Mouse (Mus musculus) limb, embryonic 15.5 days (tissue): ENCODE data around the gene Gucy2d. TPM values are rescaled to one million over a fixed set of nuclear protein-coding genes. Genes with fewer than 3 reads are reported as not detected.
A peak's percentile ranks its signal among the peaks of the same experiment; 100 is the strongest.

Source experiments
- ATAC-seq: fragments of 200-750 bp; cut with Nextera tagmentation; 2 replicates; pipeline ENCODE4 v1.8.0; 2017; ENCODE audit warnings: low read depth, moderate TSS enrichment; ENCODE audit not compliant: insufficient number of reproducible peaks, low FRiP score, low TSS enrichment
- H3K27ac ChIP-seq: fragments of 300-500 bp; sonication (generic); 2 replicates; pipeline ENCODE4 v1.5.1; 2015; ENCODE audit warnings: moderate library complexity, mild to moderate bottlenecking, inconsistent platforms
- H3K27me3 ChIP-seq: fragments of 300-500 bp; sonication (generic); 2 replicates; pipeline ENCODE4 v1.6.1; 2015; ENCODE audit warnings: inconsistent platforms
- H3K36me3 ChIP-seq: fragments of 300-500 bp; sonication (generic); 2 replicates; pipeline ENCODE4 v1.6.1; 2015; ENCODE audit warnings: inconsistent platforms
- H3K4me1 ChIP-seq: fragments of 300-500 bp; sonication (generic); 2 replicates; pipeline ENCODE4 v1.6.1; 2015; ENCODE audit warnings: inconsistent platforms
- H3K4me2 ChIP-seq: fragments of 300-500 bp; sonication (generic); 2 replicates; pipeline ENCODE4 v1.6.1; 2015; ENCODE audit warnings: mild to moderate bottlenecking, inconsistent platforms
- H3K4me3 ChIP-seq: fragments of 300-500 bp; sonication (generic); 2 replicates; pipeline ENCODE4 v1.5.1; 2015; ENCODE audit warnings: mild to moderate bottlenecking, inconsistent platforms
- H3K9ac ChIP-seq: fragments of 300-500 bp; sonication (generic); 2 replicates; pipeline ENCODE4 v1.6.1; 2015; ENCODE audit warnings: inconsistent platforms
- H3K9me3 ChIP-seq: fragments of 300-500 bp; sonication (generic); 2 replicates; pipeline ENCODE4 v1.6.1; 2016; ENCODE audit warnings: inconsistent platforms
- WGBS: fragments of 180-500 bp; shearing (Covaris S2); methylation state at CpG from one replicate; pipeline ENCODE4 v1.1.7; 2015; 5-methylcytosine and 5-hydroxymethylcytosine counted together
- polyA plus RNA-seq: library from polyadenylated mRNA; unstranded; fragments of >200 nt; fragmentation: Nextera tagmentation; extraction: Ambion mirVana; gene quantifications from 2 replicates; pipeline ENCODE4 v1.2.1, GENCODE M21; 2015

Gene Gucy2d
- polyA plus RNA-seq = not detected in 2 replicates

GRCm38 (mm10) chr7:98439956-98440466 lies at the start of gene Gucy2d:
Gucy2d (plus strand) TSS chr7:98440416.
- Histone ChIP-seq H3K9ac (no peak within 1 kb of the TSS), H3K36me3 (no peaks in the 10 kb centered on the region), H3K9me3 (no peaks in the 10 kb centered on the region), H3K4me2 (no peak within 1 kb of the TSS), H3K4me1 (no peaks in the 10 kb centered on the region), H3K4me3 (no peak within 1 kb of the TSS), H3K27ac (no peak within 1 kb of the TSS), H3K27me3 (no peaks in the 10 kb centered on the region)
- WGBS = 50% methylated on average over 10 of the region's 10 CpGs
- ATAC-seq = no peak

- no peaks in the 10 kb centered on the region for H3K27me3 ChIP-seq
- WGBS = 73% methylated on average over 2 of the region's 2 CpGs
- H3K4me2 ChIP-seq = no peak overlapping the region
- H3K4me1 ChIP-seq = peaks cover 36% of the 10 kb centered on the region
- H3K36me3 ChIP-seq = no peaks in the 10 kb centered on the region
- ATAC-seq = no peak
- H3K27ac ChIP-seq = no peak overlapping the region
- H3K9me3 ChIP-seq = no peaks in the 10 kb centered on the region
- H3K4me3 ChIP-seq = no peak overlapping the region
- H3K9ac ChIP-seq = no peak overlapping the region
These were observed 49.7 kb upstream of the Gucy2d start for GRCm38 (mm10) chr7:98390486-98390885.

- peak; percentile 46; the same call in 1 of the 2 replicates for ATAC-seq
- Histone ChIP-seq H3K27ac (peak overlapping the region; percentile 79), H3K9me3 (no peaks in the 10 kb centered on the region), H3K27me3 (no peaks in the 10 kb centered on the region), H3K4me2 (0 out of 2 replicates have a peak overlapping the region, but pooled peaks have one; percentile 7), H3K4me1 (peaks cover 36% of the 10 kb centered on the region), H3K36me3 (no peaks in the 10 kb centered on the region), H3K4me3 (no peak overlapping the region), H3K9ac (no peak overlapping the region)
- 47% methylated on average over 7 of the region's 7 CpGs for WGBS
These were observed 48.8 kb upstream of the Gucy2d start for GRCm38 (mm10) chr7:98391351-98391936.

GRCm38 (mm10) chr7:98392466-98393201 lies 47.6 kb upstream of the Gucy2d start:
- Histone ChIP-seq H3K4me2 (no peak overlapping the region), H3K4me1 (peaks cover 36% of the 10 kb centered on the region), H3K9ac (no peak overlapping the region), H3K4me3 (no peak overlapping the region), H3K9me3 (no peaks in the 10 kb centered on the region), H3K36me3 (no peaks in the 10 kb centered on the region), H3K27ac (peak overlapping the region; percentile 79), H3K27me3 (no peaks in the 10 kb centered on the region)
- ATAC-seq = no peak
- WGBS = 89% methylated on average over 8 of the region's 8 CpGs

GRCm38 (mm10) chr7:98402582-98403574 lies 37.3 kb upstream of the Gucy2d start:
- H3K9ac ChIP-seq = no peak overlapping the region
- H3K27me3 ChIP-seq = no peaks in the 10 kb centered on the region
- H3K4me1 ChIP-seq = 0 out of 2 replicates have a peak, but pooled peaks cover 11% of the 10 kb centered on the region
- H3K9me3 ChIP-seq = no peaks in the 10 kb centered on the region
- H3K4me2 ChIP-seq = no peak overlapping the region
- H3K27ac ChIP-seq = no peak overlapping the region
- ATAC-seq = no peak
- H3K4me3 ChIP-seq = no peak overlapping the region
- WGBS = 46% methylated on average over 15 of the region's 15 CpGs
- H3K36me3 ChIP-seq = no peaks in the 10 kb centered on the region

- Histone ChIP-seq H3K4me1 (0 out of 2 replicates have a peak, but pooled peaks cover 11% of the 10 kb centered on the region), H3K27me3 (no peaks in the 10 kb centered on the region), H3K9me3 (no peaks in the 10 kb centered on the region), H3K4me2 (no peak overlapping the region), H3K36me3 (no peaks in the 10 kb centered on the region), H3K4me3 (no peak overlapping the region), H3K9ac (no peak overlapping the region), H3K27ac (peak overlapping the region; percentile 11; the same call in 1 of the 2 replicates)
- 74% methylated on average over 4 of the region's 4 CpGs for WGBS
- no peak for ATAC-seq
These were observed 36.2 kb upstream of the Gucy2d start for GRCm38 (mm10) chr7:98403996-98404395.

- ATAC-seq = no peak
- Histone ChIP-seq H3K9ac (no peak overlapping the region), H3K4me2 (no peak overlapping the region), H3K27me3 (no peaks in the 10 kb centered on the region), H3K36me3 (no peaks in the 10 kb centered on the region), H3K4me1 (0 out of 2 replicates have a peak, but pooled peaks cover 10% of the 10 kb centered on the region), H3K27ac (no peak overlapping the region), H3K9me3 (no peaks in the 10 kb centered on the region), H3K4me3 (no peak overlapping the region)
- 84% methylated on average over 5 of the region's 5 CpGs for WGBS
These were observed 32.6 kb upstream of the Gucy2d start for GRCm38 (mm10) chr7:98407615-98408014.

GRCm38 (mm10) chr7:98413115-98413514 lies 27.1 kb upstream of the Gucy2d start:
- ATAC-seq = no peak
- Histone ChIP-seq H3K4me1 (peaks cover 15% of the 10 kb centered on the region), H3K9ac (no peak overlapping the region), H3K27me3 (no peaks in the 10 kb centered on the region), H3K27ac (no peak overlapping the region), H3K4me3 (no peak overlapping the region), H3K36me3 (no peaks in the 10 kb centered on the region), H3K9me3 (no peaks in the 10 kb centered on the region), H3K4me2 (no peak overlapping the region)
- WGBS = 84% methylated on average over 4 of the region's 4 CpGs

GRCm38 (mm10) chr7:98415550-98415949 lies 24.7 kb upstream of the Gucy2d start:
- no peak for ATAC-seq
- Histone ChIP-seq H3K9ac (no peak overlapping the region), H3K4me2 (no peak overlapping the region), H3K4me3 (no peak overlapping the region), H3K36me3 (no peaks in the 10 kb centered on the region), H3K27ac (peak overlapping the region; percentile 68), H3K27me3 (no peaks in the 10 kb centered on the region), H3K9me3 (no peaks in the 10 kb centered on the region), H3K4me1 (peaks cover 31% of the 10 kb centered on the region)
- WGBS = 15% methylated on average over 3 of the region's 3 CpGs

GRCm38 (mm10) chr7:98416020-98416419 lies 24.2 kb upstream of the Gucy2d start:
- Histone ChIP-seq H3K9me3 (no peaks in the 10 kb centered on the region), H3K27ac (peak overlapping the region; percentile 68), H3K36me3 (no peaks in the 10 kb centered on the region), H3K9ac (no peak overlapping the region), H3K4me3 (no peak overlapping the region), H3K27me3 (no peaks in the 10 kb centered on the region), H3K4me1 (peaks cover 31% of the 10 kb centered on the region), H3K4me2 (no peak overlapping the region)
- no peak for ATAC-seq
- 32% methylated on average over 4 of the region's 4 CpGs for WGBS

GRCm38 (mm10) chr7:98418031-98418805 lies 22.0 kb upstream of the Gucy2d start:
- no peaks in the 10 kb centered on the region for H3K36me3 ChIP-seq
- no peak overlapping the region for H3K9ac ChIP-seq
- no peaks in the 10 kb centered on the region for H3K9me3 ChIP-seq
- ATAC-seq = no peak
- H3K27ac ChIP-seq = peak overlapping the region; percentile 71
- no peaks in the 10 kb centered on the region for H3K27me3 ChIP-seq
- no peak overlapping the region for H3K4me2 ChIP-seq
- no peak overlapping the region for H3K4me3 ChIP-seq
- 49% methylated on average over 17 of the region's 17 CpGs for WGBS
- peaks cover 31% of the 10 kb centered on the region for H3K4me1 ChIP-seq
